Mouse (Mus musculus) thymus, adult 18-20 months (tissue): ENCODE data around the gene BC017158.

ENCODE experiments used
- DNase-seq, 2 experiments: peaks; one replicate each; pipeline ENCODE4 v3.0.0; 2022; ENCODE audit warnings: mixed read lengths in 2 of 2

Gene BC017158

GRCm38 (mm10) chr7:128307851-128308250 is 9.9 kb upstream of the BC017158 start:
- DNase-seq = no peak

- DNase-seq = no peak
Observed at GRCm38 (mm10) chr7:128304907-128305306, 6.9 kb upstream of the BC017158 start.

- no peak for DNase-seq
Observed at GRCm38 (mm10) chr7:128304198-128304597, 6.2 kb upstream of the BC017158 start.

GRCm38 (mm10) chr7:128302151-128302550 is 4.2 kb upstream of the BC017158 start:
- DNase-seq = no peak

GRCm38 (mm10) chr7:128300952-128301351 is 3.0 kb upstream of the BC017158 start:
- DNase-seq = no peak

- DNase-seq = no peak
Observed at GRCm38 (mm10) chr7:128298481-128299342, 742 bp upstream of the BC017158 start.

GRCm38 (mm10) chr7:128297291-128297616 is 716 bp downstream of the BC017158 start:
- no peak for DNase-seq

- DNase-seq = no peak
Observed at GRCm38 (mm10) chr7:128296514-128296913, 1.5 kb downstream of the BC017158 start.

- DNase-seq = no peak
Observed at GRCm38 (mm10) chr7:128294785-128295184, 3.2 kb downstream of the BC017158 start.

- DNase-seq = no peak
Observed at GRCm38 (mm10) chr7:128288923-128289544, 8.9 kb downstream of the BC017158 start.

- no peak for DNase-seq
Observed at GRCm38 (mm10) chr7:128285060-128285459, 12.9 kb downstream of the BC017158 start.

GRCm38 (mm10) chr7:128284047-128284446 is 13.9 kb downstream of the BC017158 start:
- no peak for DNase-seq

- DNase-seq = no peak
Observed at GRCm38 (mm10) chr7:128282532-128283244, 15.3 kb downstream of the BC017158 start.

- DNase-seq = no peak
Observed at GRCm38 (mm10) chr7:128281765-128282164, 16.2 kb downstream of the BC017158 start.

GRCm38 (mm10) chr7:128279750-128280149 is 18.2 kb downstream of the BC017158 start:
- no peak for DNase-seq

- no peak for DNase-seq
Observed at GRCm38 (mm10) chr7:128276051-128276450, 21.9 kb downstream of the BC017158 start.

- no peak for DNase-seq
Observed at GRCm38 (mm10) chr7:128271496-128271895, 26.5 kb downstream of the BC017158 start.

GRCm38 (mm10) chr7:128270431-128270850 is 27.5 kb downstream of the BC017158 start:
- DNase-seq = no peak

- no peak for DNase-seq
Observed at GRCm38 (mm10) chr7:128267813-128268212, 30.2 kb downstream of the BC017158 start.

- no peak for DNase-seq
Observed at GRCm38 (mm10) chr7:128267391-128267790, 30.6 kb downstream of the BC017158 start.

GRCm38 (mm10) chr7:128266056-128266455 is 31.9 kb downstream of the BC017158 start:
- DNase-seq = no peak

GRCm38 (mm10) chr7:128265411-128265810 is 32.6 kb downstream of the BC017158 start, which contains the start of gene Slc5a2:
Slc5a2 (plus strand) TSS chr7:128265657.
- no peak for DNase-seq

- DNase-seq = no peak
Observed at GRCm38 (mm10) chr7:128256783-128257334, 41.1 kb downstream of the BC017158 start.
